Mouse (Mus musculus): ENCODE data around the gene Carhsp1.

GRCm38 (mm10) chr16:8714851-8715250, 42.9 kb upstream of the Carhsp1 start:
- no peak for TF ChIP-seq POLR2A (IDR thresholded peaks at IDR 0.05; ENCODE audit: borderline replicate concordance, extremely low read depth, insufficient read depth, insufficient read length, poor library complexity, severe bottlenecking)
- TF ChIP-seq CTCF (IDR thresholded peaks at IDR 0.05; ENCODE audit: borderline replicate concordance, extremely low read depth, insufficient read depth, insufficient read length): no peak
